9 mouse cellular contexts compared by ENCODE assay signal in genomic region chr3:141491272-141491950, GRCm38 (mm10). TPM values are rescaled to one million over a fixed set of nuclear protein-coding genes. Genes with fewer than 3 reads are reported as not detected.
DNase-seq lines count a peak whose midpoint lies in the region; ATAC-seq and TF ChIP-seq lines count a peak whose summit lies in the region.
"Had no signal": no experiment of that assay in that cellular context is flagged by ENCODE, and none has a peak within 500 bp of the region (broad histone marks: within the 10 kb centered on the region; RNA-seq: fewer than 3 reads in every experiment).

No protein-coding gene starts in this region.

- H3K9ac ChIP-seq in midbrain, embryonic 16.5 days (ENCODE audit: low read depth, low read length): peak overlapping the region; percentile 4; the same call in 1 of the 2 replicates
- no peak overlapping the region for H3K9ac ChIP-seq in midbrain, embryonic 14.5 days (replicated peaks; ENCODE audit: low read length)
- no peak overlapping the region for H3K9ac ChIP-seq in intestine, embryonic 15.5 days
- no peak overlapping the region for H3K9ac ChIP-seq in stomach, postnatal 0 days (ENCODE audit: low read length)
- no peak overlapping the region for H3K9ac ChIP-seq in liver, embryonic 11.5 days (ENCODE audit: low read depth, low read length)

- ATAC-seq in cerebellum, adult (ENCODE audit: insufficient number of reproducible peaks, low FRiP score, low TSS enrichment): peak; percentile 49; the same call in 1 of the 2 replicates
- no peak for ATAC-seq in midbrain, embryonic 16.5 days
- no peak for ATAC-seq in midbrain, embryonic 14.5 days (ENCODE audit: low FRiP score, low TSS enrichment)
- ATAC-seq in intestine, embryonic 15.5 days: peak; percentile 41; the same call in 1 of the 2 replicates
- ATAC-seq in stomach, postnatal 0 days (ENCODE audit: low FRiP score, low TSS enrichment): no peak
- ATAC-seq in liver, embryonic 11.5 days (replicated peaks; ENCODE audit: low FRiP score): no peak

- TF ChIP-seq CTCF in stomach, postnatal 0 days (IDR thresholded peaks at IDR 0.05; ENCODE audit: low read depth): no peak

- no peaks in the 10 kb centered on the region for H3K36me3 ChIP-seq in midbrain, embryonic 16.5 days (ENCODE audit: control insufficient read depth, insufficient read depth, low read length)
- no peaks in the 10 kb centered on the region for H3K36me3 ChIP-seq in midbrain, embryonic 14.5 days (ENCODE audit: control insufficient read depth, insufficient read depth, low read length)
- H3K36me3 ChIP-seq in intestine, embryonic 15.5 days: no peaks in the 10 kb centered on the region
- no peaks in the 10 kb centered on the region for H3K36me3 ChIP-seq in stomach, postnatal 0 days (ENCODE audit: control insufficient read depth, insufficient read depth, low read length)
- no peaks in the 10 kb centered on the region for H3K36me3 ChIP-seq in liver, embryonic 11.5 days (ENCODE audit: control insufficient read depth, insufficient read depth, low read length)

- no peak overlapping the region for H3K4me2 ChIP-seq in midbrain, embryonic 16.5 days (ENCODE audit: low read length)
- no peak overlapping the region for H3K4me2 ChIP-seq in midbrain, embryonic 14.5 days (ENCODE audit: low read length)
- H3K4me2 ChIP-seq in intestine, embryonic 15.5 days (replicated peaks): 0 out of 2 replicates have a peak overlapping the region, but pooled peaks have one; percentile 2
- H3K4me2 ChIP-seq in stomach, postnatal 0 days (replicated peaks; ENCODE audit: low read depth): peak overlapping the region; percentile 17; the same call in 1 of the 2 replicates
- H3K4me2 ChIP-seq in liver, embryonic 11.5 days: no peak overlapping the region

- TF ChIP-seq EP300 in stomach, postnatal 0 days (optimal IDR thresholded peaks at IDR 0.05): no peak

- WGBS in midbrain, embryonic 16.5 days: 46% methylated on average over 5 of the region's 5 CpGs
- WGBS in midbrain, embryonic 14.5 days: 46% methylated on average over 5 of the region's 5 CpGs
- 34% methylated on average over 5 of the region's 5 CpGs for WGBS in intestine, embryonic 15.5 days
- WGBS in stomach, postnatal 0 days: 32% methylated on average over 5 of the region's 5 CpGs
- WGBS in liver, embryonic 11.5 days: 48% methylated on average over 5 of the region's 5 CpGs

- H3K4me3 ChIP-seq in midbrain, embryonic 16.5 days (ENCODE audit: low read depth, low read length): no peak overlapping the region
- H3K4me3 ChIP-seq in midbrain, embryonic 14.5 days (replicated peaks; ENCODE audit: low read depth, low read length): no peak overlapping the region
- no peak overlapping the region for H3K4me3 ChIP-seq in intestine, embryonic 15.5 days (replicated peaks)
- H3K4me3 ChIP-seq in stomach, postnatal 0 days (ENCODE audit: low read depth, low read length): no peak overlapping the region
- H3K4me3 ChIP-seq in liver, embryonic 11.5 days (ENCODE audit: low read depth, low read length): no peak overlapping the region
- H3K4me3 ChIP-seq: megakaryocyte, embryonic 14.5 days had no signal

- H3K27me3 ChIP-seq in midbrain, embryonic 16.5 days (ENCODE audit: control insufficient read depth, insufficient read depth, low read depth, low read length): no peaks in the 10 kb centered on the region
- no peaks in the 10 kb centered on the region for H3K27me3 ChIP-seq in midbrain, embryonic 14.5 days (ENCODE audit: control insufficient read depth, insufficient read depth, low read length)
- no peaks in the 10 kb centered on the region for H3K27me3 ChIP-seq in intestine, embryonic 15.5 days (replicated peaks)
- no peaks in the 10 kb centered on the region for H3K27me3 ChIP-seq in stomach, postnatal 0 days (ENCODE audit: control insufficient read depth, insufficient read depth, low read length)
- H3K27me3 ChIP-seq in liver, embryonic 11.5 days (replicated peaks; ENCODE audit: control insufficient read depth, insufficient read depth, low read length): no peaks in the 10 kb centered on the region
- H3K27me3 ChIP-seq: megakaryocyte, embryonic 14.5 days had no signal

- no peak for DNase-seq in cerebellum, adult 18-20 months
- no peak for DNase-seq in midbrain, embryonic 14.5 days
- DNase-seq in stomach, postnatal 0 days (ENCODE audit: low spot score): no peak
- DNase-seq in liver, embryonic 11.5 days (ENCODE audit: low spot score): no peak
- no peak for DNase-seq in gastrocnemius, postnatal 10 days

- no peaks in the 10 kb centered on the region for H3K9me3 ChIP-seq in midbrain, embryonic 16.5 days (replicated peaks; ENCODE audit: control insufficient read depth, low read length, poor library complexity, severe bottlenecking)
- no peaks in the 10 kb centered on the region for H3K9me3 ChIP-seq in midbrain, embryonic 14.5 days (ENCODE audit: control insufficient read depth, low read length)
- no peaks in the 10 kb centered on the region for H3K9me3 ChIP-seq in intestine, embryonic 15.5 days
- H3K9me3 ChIP-seq in stomach, postnatal 0 days (ENCODE audit: control insufficient read depth, low read length): no peaks in the 10 kb centered on the region
- no peaks in the 10 kb centered on the region for H3K9me3 ChIP-seq in liver, embryonic 11.5 days (ENCODE audit: control insufficient read depth, low read length)
- H3K9me3 ChIP-seq: megakaryocyte, embryonic 14.5 days had no signal

- no peak overlapping the region for H3K27ac ChIP-seq in midbrain, embryonic 16.5 days (ENCODE audit: low read length)
- H3K27ac ChIP-seq in midbrain, embryonic 14.5 days (replicated peaks; ENCODE audit: low read depth, low read length): no peak overlapping the region
- peak overlapping the region; percentile 27; the same call in 1 of the 2 replicates for H3K27ac ChIP-seq in intestine, embryonic 15.5 days
- H3K27ac ChIP-seq in stomach, postnatal 0 days (replicated peaks): no peak overlapping the region
- H3K27ac ChIP-seq in liver, embryonic 11.5 days (ENCODE audit: low read depth, low read length): no peak overlapping the region

- no peaks in the 10 kb centered on the region for H3K4me1 ChIP-seq in midbrain, embryonic 16.5 days (ENCODE audit: control insufficient read depth, insufficient read depth, low read length)
- H3K4me1 ChIP-seq in midbrain, embryonic 14.5 days (ENCODE audit: control insufficient read depth, insufficient read depth, low read length): 0 out of 2 replicates have a peak, but pooled peaks cover 3% of the 10 kb centered on the region
- H3K4me1 ChIP-seq in intestine, embryonic 15.5 days (replicated peaks): 0 out of 2 replicates have a peak, but pooled peaks cover 6% of the 10 kb centered on the region
- no peaks in the 10 kb centered on the region for H3K4me1 ChIP-seq in stomach, postnatal 0 days (replicated peaks; ENCODE audit: control insufficient read depth, insufficient read depth)
- H3K4me1 ChIP-seq in liver, embryonic 11.5 days (replicated peaks; ENCODE audit: control insufficient read depth, insufficient read depth, low read length): no peaks in the 10 kb centered on the region
- H3K4me1 ChIP-seq: megakaryocyte, embryonic 14.5 days had no signal

RNA-seq across cellular contexts. Expression of gene Unc5c, which starts 26.4 kb away (rescaled TPM):
- 10.2 and 12.3 TPM in 2 replicates for polyA plus RNA-seq in midbrain, embryonic 16.5 days (2015; fragmentation: Nextera tagmentation; extraction: Ambion mirVana)
- 15.1 and 18.1 TPM in 2 replicates for polyA plus RNA-seq in midbrain, embryonic 14.5 days (2014; fragmentation: Nextera tagmentation; extraction: Ambion mirVana)
- polyA plus RNA-seq in intestine, embryonic 15.5 days (2015; fragmentation: Nextera tagmentation; extraction: Ambion mirVana): 8.2 and 8.9 TPM in 2 replicates
- 1.2 and 2.0 TPM in 2 replicates for polyA plus RNA-seq in stomach, postnatal 0 days (2015; fragmentation: Nextera tagmentation; extraction: Ambion mirVana)
- 3.9 and 7.0 TPM in 2 replicates for polyA plus RNA-seq in liver, embryonic 11.5 days (2014; fragmentation: Nextera tagmentation; extraction: Ambion mirVana)
- 1 to 10 TPM in 1 of 2 experiments, under 1 TPM in 1; 0.21 to 1.3 TPM for total RNA-seq in gastrocnemius, postnatal 10 days (2021)

Comparison
In these comparisons a context has a peak if more than half of its experiments do, and no peak if none do; other contexts are left out.
1. ATAC-seq: peak in cerebellum, adult (single experiment) and intestine, embryonic 15.5 days (single experiment); none in midbrain, embryonic 16.5 days (single experiment), midbrain, embryonic 14.5 days (single experiment), stomach, postnatal 0 days (single experiment) and liver, embryonic 11.5 days (single experiment).
2. H3K4me2 ChIP-seq: peak in intestine, embryonic 15.5 days (single experiment) and stomach, postnatal 0 days (single experiment); none in midbrain, embryonic 16.5 days (single experiment), midbrain, embryonic 14.5 days (single experiment) and liver, embryonic 11.5 days (single experiment).